In the genomic region with DNA sequence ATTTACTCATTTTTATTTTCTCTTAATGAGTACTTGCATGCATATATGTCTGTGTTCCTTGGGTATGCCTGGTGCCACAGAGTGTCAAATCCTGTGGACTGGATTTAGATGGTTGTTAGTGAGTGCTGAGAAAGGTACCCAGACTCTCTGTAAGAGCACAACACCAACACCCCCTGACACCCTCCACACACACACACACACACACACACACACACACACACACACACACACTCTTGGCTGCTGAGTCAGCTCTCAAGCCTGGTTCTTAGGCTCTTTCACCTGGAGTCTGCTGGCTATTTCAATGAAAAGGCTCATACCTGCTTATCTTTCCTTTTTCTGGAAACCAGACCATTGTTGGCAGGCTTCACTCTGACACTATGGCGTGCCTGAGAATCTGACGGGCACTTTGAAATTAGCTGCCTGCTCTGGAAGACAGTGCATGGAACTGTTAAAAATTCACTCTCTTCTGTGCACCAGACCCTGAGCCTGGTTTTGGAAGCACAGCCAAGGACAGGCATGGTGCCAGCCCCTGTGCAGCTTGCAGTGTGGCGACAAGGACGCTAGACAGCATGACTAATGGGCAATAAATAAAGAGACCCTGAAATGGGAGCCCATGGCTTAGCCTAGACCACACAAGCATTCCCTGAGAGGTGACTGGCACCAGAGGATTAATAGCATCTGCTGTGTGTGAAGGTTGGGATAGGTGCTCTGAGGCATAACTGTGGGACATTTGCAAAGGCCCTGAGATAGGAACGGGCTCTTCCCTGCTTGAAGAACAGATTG, we compare ENCODE assay signal across 9 mouse cellular contexts. TPM values are rescaled to one million over a fixed set of nuclear protein-coding genes. Genes with fewer than 3 reads are reported as not detected.
DNase-seq lines count a peak whose midpoint lies in the region; ATAC-seq and TF ChIP-seq lines count a peak whose summit lies in the region.
"Had no signal": no experiment of that assay in that cellular context is flagged by ENCODE, and none has a peak within 500 bp of the region (broad histone marks: within the 10 kb centered on the region; RNA-seq: fewer than 3 reads in every experiment).

No protein-coding gene starts in this region.

- TF ChIP-seq POLR2A in lung, adult 2 months (IDR thresholded peaks at IDR 0.05; ENCODE audit: borderline replicate concordance, extremely low read depth, low read depth, low read length): no peak
- no peak for TF ChIP-seq POLR2A in cerebellum, adult 2 months (IDR thresholded peaks at IDR 0.05; ENCODE audit: borderline replicate concordance, insufficient read depth, low read length)

- WGBS in lung, embryonic 14.5 days: 29% methylated on average over 5 of the region's 5 CpGs
- WGBS in lung, adult 2 months: 30% methylated on average over 5 of the region's 5 CpGs
- WGBS in cerebellum, adult 2 months: 7% methylated on average over 5 of the region's 5 CpGs
- WGBS in liver, postnatal 0 days (ENCODE audit: insufficient replicate concordance): 66% methylated on average over 5 of the region's 5 CpGs

- H3K4me3 ChIP-seq in lung, embryonic 14.5 days (ENCODE audit: low read depth, low read length): no peak overlapping the region
- no peak overlapping the region for H3K4me3 ChIP-seq in lung, adult 2 months (replicated peaks; ENCODE audit: extremely low read depth, low read depth, low read length)
- H3K4me3 ChIP-seq in cerebellum, adult 2 months (replicated peaks; ENCODE audit: insufficient read depth, low read depth, low read length): no peak overlapping the region
- no peak overlapping the region for H3K4me3 ChIP-seq in liver, postnatal 0 days (ENCODE audit: low read depth, low read length)
- H3K4me3 ChIP-seq: megakaryocyte, embryonic 14.5 days had no signal

- H3K36me3 ChIP-seq in lung, embryonic 14.5 days (ENCODE audit: insufficient read depth): no peaks in the 10 kb centered on the region
- H3K36me3 ChIP-seq in liver, postnatal 0 days (replicated peaks; ENCODE audit: insufficient read depth, low read length): no peaks in the 10 kb centered on the region

- intact Hi-C loops in heart, postnatal 36 days (cut with DNase I): no loop called here

- H3K4me2 ChIP-seq in lung, embryonic 14.5 days: no peak overlapping the region
- H3K4me2 ChIP-seq in liver, postnatal 0 days (ENCODE audit: low read depth, low read length): no peak overlapping the region

- TF ChIP-seq CTCF in lung, embryonic 14.5 days (IDR thresholded peaks at IDR 0.05; ENCODE audit: low read depth): no peak
- TF ChIP-seq CTCF in lung, adult 2 months (IDR thresholded peaks at IDR 0.05; ENCODE audit: insufficient read depth, low read length): no peak
- no peak for TF ChIP-seq CTCF in cerebellum, adult 2 months (IDR thresholded peaks at IDR 0.05; ENCODE audit: borderline replicate concordance, insufficient read depth, low read depth, low read length)
- TF ChIP-seq CTCF in liver, postnatal 0 days (IDR thresholded peaks at IDR 0.05; ENCODE audit: low read depth): no peak

- no peaks in the 10 kb centered on the region for H3K4me1 ChIP-seq in lung, embryonic 14.5 days (ENCODE audit: insufficient read depth)
- H3K4me1 ChIP-seq in lung, adult 2 months (ENCODE audit: control insufficient read depth, insufficient read depth, low read length): no peaks in the 10 kb centered on the region
- no peaks in the 10 kb centered on the region for H3K4me1 ChIP-seq in cerebellum, adult 2 months (ENCODE audit: control insufficient read depth, insufficient read depth, low read length)
- no peaks in the 10 kb centered on the region for H3K4me1 ChIP-seq in liver, postnatal 0 days (ENCODE audit: insufficient read depth)
- H3K4me1 ChIP-seq: megakaryocyte, embryonic 14.5 days had no signal

- ATAC-seq in lung, embryonic 14.5 days (ENCODE audit: insufficient read depth): no peak
- no peak for ATAC-seq in liver, postnatal 0 days
- no peak for ATAC-seq in erythroid progenitor cell, adult 5-6 weeks (replicated peaks; ENCODE audit: low FRiP score, poor library complexity, severe bottlenecking)

- no peaks in the 10 kb centered on the region for H3K27me3 ChIP-seq in lung, embryonic 14.5 days (ENCODE audit: insufficient read depth, low read length)
- no peaks in the 10 kb centered on the region for H3K27me3 ChIP-seq in cerebellum, adult 2 months (ENCODE audit: control insufficient read depth, insufficient read depth, low read length)
- H3K27me3 ChIP-seq in liver, postnatal 0 days (ENCODE audit: insufficient read depth, low read length): no peaks in the 10 kb centered on the region
- H3K27me3 ChIP-seq: megakaryocyte, embryonic 14.5 days had no signal

- TF ChIP-seq EP300 in liver, postnatal 0 days (IDR thresholded peaks at IDR 0.05; ENCODE audit: low read depth): no peak

- DNase-seq in lung, embryonic 14.5 days: peak; percentile 46
- no peak for DNase-seq in lung, adult 2 months
- peak; percentile 33 to 35 for DNase-seq in cerebellum, adult 2 months
- DNase-seq in heart, postnatal 36 days: peak; percentile 41 to 45
- DNase-seq in layer of hippocampus, postnatal 14 days (ENCODE audit: low spot score in 2 of 2): peak; percentile 74 to 87
- DNase-seq in right cerebral cortex, postnatal 10 days (ENCODE audit: low spot score in 2 of 2): peak; percentile 87 to 89
- no peak for DNase-seq in liver, postnatal 0 days

- H3K27ac ChIP-seq in lung, embryonic 14.5 days (ENCODE audit: low read depth): no peak overlapping the region
- H3K27ac ChIP-seq in cerebellum, adult 2 months (ENCODE audit: insufficient read depth, low read length): no peak overlapping the region
- H3K27ac ChIP-seq in liver, postnatal 0 days (ENCODE audit: low read depth): no peak overlapping the region

- no peak overlapping the region for H3K9ac ChIP-seq in lung, embryonic 14.5 days
- no peak overlapping the region for H3K9ac ChIP-seq in liver, postnatal 0 days (replicated peaks)

- no peaks in the 10 kb centered on the region for H3K9me3 ChIP-seq in lung, embryonic 14.5 days (ENCODE audit: low read depth, low read length)
- no peaks in the 10 kb centered on the region for H3K9me3 ChIP-seq in liver, postnatal 0 days (ENCODE audit: low read length)
- H3K9me3 ChIP-seq: megakaryocyte, embryonic 14.5 days had no signal

RNA-seq across cellular contexts. Expression of gene Kank1, which starts 49.2 kb away (rescaled TPM):
- 16.2 and 18.5 TPM in 2 replicates for polyA plus RNA-seq in lung, embryonic 14.5 days (2014; fragmentation: Nextera tagmentation; extraction: Ambion mirVana)
- 26.0 and 38.2 TPM in 2 replicates for polyA plus RNA-seq in lung, adult 2 months (2012; rRNA removed)
- polyA plus RNA-seq in cerebellum, adult 2 months (2012; rRNA removed): 11.5 and 12.0 TPM in 2 replicates
- total RNA-seq in heart, postnatal 36 days (2021): 10 to 100 TPM; 38.6 to 44.7 TPM
- 10 to 100 TPM; 42.7 to 45.0 TPM for total RNA-seq in layer of hippocampus, postnatal 14 days (2021)
- polyA plus RNA-seq in liver, postnatal 0 days (2015; fragmentation: Nextera tagmentation; extraction: Ambion mirVana): 5.4 and 8.2 TPM in 2 replicates
- not detected in 2 replicates for total RNA-seq in erythroid progenitor cell, adult 5-6 weeks (2015; ENCODE audit: low replicate concordance)
- not detected in 2 replicates for total RNA-seq in erythroid progenitor cell, adult 5-6 weeks (2017; ENCODE audit: low replicate concordance)

Comparison
In these comparisons a context has a peak if more than half of its experiments do, and no peak if none do; other contexts are left out.
1. DNase-seq: peak in lung, embryonic 14.5 days (single experiment), cerebellum, adult 2 months (2 of 2), heart, postnatal 36 days (2 of 2), layer of hippocampus, postnatal 14 days (2 of 2) and right cerebral cortex, postnatal 10 days (2 of 2); none in lung, adult 2 months (single experiment) and liver, postnatal 0 days (single experiment).